In the genomic region with DNA sequence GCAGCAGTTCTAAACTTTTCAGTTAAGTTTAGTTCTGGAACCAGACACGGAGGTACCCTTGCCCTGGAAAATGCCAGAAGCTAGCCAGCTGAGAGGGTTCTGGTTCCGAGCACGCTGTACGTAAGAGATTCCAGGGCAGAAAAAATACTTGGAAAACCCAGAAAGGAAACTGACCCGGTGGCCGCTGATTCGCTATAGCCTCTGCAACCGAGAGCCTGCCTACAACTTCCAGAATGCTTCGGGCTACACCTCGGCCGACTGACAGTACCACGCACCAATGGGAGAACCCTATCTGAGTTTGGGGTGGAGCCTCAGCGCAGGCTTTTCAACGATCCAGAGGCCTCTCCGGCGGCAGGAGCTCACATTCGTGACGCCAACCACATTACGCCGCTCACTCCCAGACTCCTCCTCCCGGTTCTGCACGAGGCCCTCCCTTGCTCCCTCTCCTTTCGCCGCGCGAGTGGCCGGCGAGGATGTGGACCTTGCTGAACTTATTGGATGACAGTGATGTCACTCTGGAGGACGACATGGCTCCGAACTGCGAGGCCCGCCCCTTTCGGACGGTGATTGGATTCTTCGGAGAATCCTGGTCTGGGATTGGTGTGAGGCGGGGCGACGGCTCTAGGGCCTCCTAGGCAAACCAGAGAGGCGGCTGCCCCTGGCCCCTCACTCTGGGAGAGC, we compare ENCODE assay signal across 7 mouse cellular contexts. TPM values are rescaled to one million over a fixed set of nuclear protein-coding genes. Genes with fewer than 3 reads are reported as not detected.
DNase-seq lines count a peak whose midpoint lies in the region; ATAC-seq lines count a peak whose summit lies in the region.

A gene (plus strand): TSS at position 378 of the 681 bp plus-strand sequence.

- no peaks in the 10 kb centered on the region for H3K36me3 ChIP-seq in intestine, embryonic 15.5 days
- peaks cover 5% of the 10 kb centered on the region for H3K36me3 ChIP-seq in midbrain, embryonic 10.5 days

- peaks cover 9% of the 10 kb centered on the region for H3K4me1 ChIP-seq in intestine, embryonic 15.5 days (replicated peaks)
- H3K4me1 ChIP-seq in midbrain, embryonic 10.5 days, result peaks cover 39% of the 10 kb centered on the region

- intact Hi-C loops in gastrocnemius, postnatal 36 days (cut with DNase I), result loop anchor here (10.0 kb wide), 1 partner anchor 437 kb away; a partner anchor contains a TSS
- intact Hi-C loops in left cerebral cortex, postnatal 25 days (cut with DNase I), result no loop called here

- H3K9me3 ChIP-seq in intestine, embryonic 15.5 days, result no peaks in the 10 kb centered on the region
- H3K9me3 ChIP-seq in midbrain, embryonic 10.5 days (replicated peaks), result no peaks in the 10 kb centered on the region

- H3K4me2 ChIP-seq in intestine, embryonic 15.5 days (replicated peaks), result peak within 1 kb of the TSS; percentile 76

- peak within 1 kb of the TSS; percentile 57 for H3K27ac ChIP-seq in intestine, embryonic 15.5 days
- peak within 1 kb of the TSS; percentile 94 for H3K27ac ChIP-seq in midbrain, embryonic 10.5 days (replicated peaks)

- DNase-seq in adrenal gland, adult 2 months, result peak; percentile 99
- peak; percentile 98 for DNase-seq in embryo, embryonic 11.5 days (ENCODE audit: low read depth, low spot score)
- peak; percentile 97 to 98 for DNase-seq in gastrocnemius, postnatal 36 days
- peak; percentile 100 for DNase-seq in left cerebral cortex, postnatal 25 days (ENCODE audit: low spot score in 2 of 2)
- DNase-seq in midbrain, embryonic 10.5 days (ENCODE audit: low spot score), result peak; percentile 98
- peak; percentile 93 for DNase-seq in right cerebral cortex, postnatal 4 days

- under 1% methylated on average over 39 of the region's 39 CpGs for WGBS in intestine, embryonic 15.5 days
- under 1% methylated on average over 39 of the region's 39 CpGs for WGBS in midbrain, embryonic 10.5 days

- H3K27me3 ChIP-seq in intestine, embryonic 15.5 days (replicated peaks), result no peaks in the 10 kb centered on the region
- H3K27me3 ChIP-seq in midbrain, embryonic 10.5 days (ENCODE audit: low read depth, poor library complexity, severe bottlenecking), result no peaks in the 10 kb centered on the region

- peak within 1 kb of the TSS; percentile 63 for H3K9ac ChIP-seq in intestine, embryonic 15.5 days

- ATAC-seq in intestine, embryonic 15.5 days, result peak; percentile 99

- H3K4me3 ChIP-seq in intestine, embryonic 15.5 days (replicated peaks), result peak within 1 kb of the TSS; percentile 55
- H3K4me3 ChIP-seq in midbrain, embryonic 10.5 days, result peak within 1 kb of the TSS; percentile 70

RNA-seq across cellular contexts. Expression of the gene that starts here (rescaled TPM):
- 1 to 10 TPM; 1.8 to 4.2 TPM for total RNA-seq in adrenal gland, adult 2 months (2021)
- polyA plus RNA-seq in adrenal gland, adult 2 months (2012; rRNA removed), result 1.7 and 1.8 TPM in 2 replicates
- 1 to 10 TPM; 3.9 to 4.3 TPM for total RNA-seq in gastrocnemius, postnatal 36 days (2021)
- polyA plus RNA-seq in intestine, embryonic 15.5 days (2015; fragmentation: Nextera tagmentation; extraction: Ambion mirVana), result 3.8 and 5.0 TPM in 2 replicates
- 1 to 10 TPM; 9.1 to 9.2 TPM for total RNA-seq in left cerebral cortex, postnatal 25 days (2021)
- polyA plus RNA-seq in midbrain, embryonic 10.5 days (2016; fragmentation: Nextera tagmentation; extraction: Ambion mirVana), result 5.3 and 6.1 TPM in 2 replicates

Comparison
In these comparisons a context has a peak if more than half of its experiments do, and no peak if none do; other contexts are left out.
1. Peak in every context shown above with its lines: DNase-seq, ATAC-seq, H3K4me3 ChIP-seq and H3K27ac ChIP-seq.